Mouse (Mus musculus) embryonic facial prominence, embryonic 11.5 days (tissue): ENCODE results near the gene Vash1. TPM values are rescaled to one million over a fixed set of nuclear protein-coding genes. Genes with fewer than 3 reads are reported as not detected.

ENCODE experiments used
- ATAC-seq: fragments of 200-750 bp; cut with Nextera tagmentation; replicated peaks from 2 replicates; pipeline ENCODE4 v1.8.0; 2017; ENCODE audit warnings: low read depth; ENCODE audit not compliant: insufficient number of reproducible peaks, low FRiP score, low TSS enrichment
- DNase-seq: peaks from one replicate; pipeline ENCODE4 v3.0.0-alpha.2; 2015; ENCODE audit warnings: low spot score
- H3K27ac ChIP-seq: fragments of 300-500 bp; sonication (generic); replicated peaks from 2 replicates; pipeline ENCODE4 v1.5.1; 2014; ENCODE audit warnings: mild to moderate bottlenecking, low read depth, low read length, control low read depth
- H3K27me3 ChIP-seq: fragments of 300-500 bp; sonication (generic); 2 replicates; pipeline ENCODE4 v1.6.1; 2014; ENCODE audit warnings: mild to moderate bottlenecking, low read length, moderate library complexity, mixed read lengths; ENCODE audit not compliant: control insufficient read depth, insufficient read depth
- H3K36me3 ChIP-seq: fragments of 300-500 bp; sonication (generic); replicated peaks from 2 replicates; pipeline ENCODE4 v1.6.1; 2014; ENCODE audit warnings: low read depth, mild to moderate bottlenecking, low read length, moderate library complexity, mixed read lengths; ENCODE audit not compliant: control insufficient read depth, insufficient read depth
- H3K4me1 ChIP-seq: fragments of 300-500 bp; sonication (generic); 2 replicates; pipeline ENCODE4 v1.6.1; 2014; ENCODE audit warnings: low read length, mixed read lengths; ENCODE audit not compliant: control insufficient read depth, insufficient read depth
- H3K4me2 ChIP-seq: fragments of 300-500 bp; sonication (generic); 2 replicates; pipeline ENCODE4 v1.6.1; 2014; ENCODE audit warnings: low read depth, mild to moderate bottlenecking, control low read depth, low read length, moderate library complexity
- H3K4me3 ChIP-seq: fragments of 300-500 bp; sonication (generic); 2 replicates; pipeline ENCODE4 v1.5.1; 2014; ENCODE audit warnings: low read depth, low read length, control low read depth
- H3K9ac ChIP-seq: fragments of 300-500 bp; sonication (generic); replicated peaks from 2 replicates; pipeline ENCODE4 v1.6.1; 2014; ENCODE audit warnings: mild to moderate bottlenecking, control low read depth, low read length
- H3K9me3 ChIP-seq: fragments of 300-500 bp; sonication (generic); replicated peaks from 2 replicates; pipeline ENCODE4 v1.6.1; 2016; ENCODE audit warnings: mild to moderate bottlenecking, low read length, inconsistent platforms, mixed read lengths; ENCODE audit not compliant: control insufficient read depth
- WGBS: fragments of 180-500 bp; shearing (Covaris S2); extraction: QIAGEN DNeasy Blood & Tissue Kit; methylation state at CpG from one replicate; pipeline ENCODE4 v1.1.7; 2014; 5-methylcytosine and 5-hydroxymethylcytosine counted together
- polyA plus RNA-seq: library from polyadenylated mRNA; unstranded; fragments of >200 nt; fragmentation: Nextera tagmentation; extraction: Ambion mirVana; gene quantifications from 2 replicates; pipeline ENCODE4 v1.2.1, GENCODE M21; 2014

Vash1 gene
- polyA plus RNA-seq, result 10.4 and 12.3 TPM in 2 replicates

DNA sequence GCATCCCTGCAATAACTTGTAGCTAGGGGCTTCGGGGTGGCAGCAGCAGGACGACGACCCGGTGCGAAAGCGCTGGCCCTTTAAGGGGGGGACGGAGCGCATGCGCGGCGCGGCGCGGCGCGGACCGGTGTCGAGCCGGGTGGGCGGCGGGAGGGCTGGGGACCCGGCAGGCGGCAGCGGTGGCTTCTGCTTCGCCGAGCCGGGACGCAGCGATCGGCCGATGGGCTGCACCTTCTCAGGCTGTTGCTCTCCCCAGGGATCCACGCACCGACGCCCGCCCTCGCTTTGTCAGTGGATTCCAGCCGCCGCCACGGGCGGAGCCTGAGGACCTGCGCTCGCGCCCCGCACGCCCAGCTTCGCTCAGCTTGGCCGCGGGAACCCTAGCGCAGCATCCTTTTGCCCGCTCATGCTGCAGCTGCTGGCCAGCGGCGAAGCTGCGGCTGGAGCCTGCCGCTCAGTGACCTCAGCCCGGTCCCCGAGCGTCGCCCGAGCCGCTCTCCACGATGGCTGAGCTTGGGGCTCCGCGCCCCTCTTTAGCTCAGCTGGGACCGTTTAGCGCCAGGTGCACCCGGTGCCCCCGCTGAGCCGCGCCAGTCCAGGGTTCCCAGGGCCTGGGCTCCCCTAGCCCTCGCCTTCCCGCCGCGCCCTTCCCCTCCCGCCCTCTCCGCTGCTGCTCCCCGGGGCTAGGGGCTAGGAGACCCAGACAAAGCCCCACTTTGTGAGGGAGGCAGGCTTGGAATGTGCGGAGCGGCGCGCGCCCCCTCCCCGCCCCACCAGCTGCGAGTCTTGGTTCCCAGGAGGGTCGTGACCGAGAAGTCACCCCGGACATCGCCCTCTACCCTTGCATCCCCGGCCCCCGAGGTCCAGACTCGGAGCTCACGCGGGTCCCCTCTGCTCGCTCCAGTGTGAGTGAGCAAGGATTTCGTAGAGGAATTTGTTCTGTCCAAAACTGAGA, at the start of gene Vash1:
Gene Vash1, plus strand, starts transcription at position 110 of the 955 bp plus-strand sequence.
- under 1% methylated on average over 77 of the region's 94 CpGs for WGBS
- no peaks in the 10 kb centered on the region; the same call in 1 of the 2 replicates for H3K9me3 ChIP-seq
- H3K4me1 ChIP-seq, result no peaks in the 10 kb centered on the region
- peak within 1 kb of the TSS; percentile 82 for H3K4me3 ChIP-seq
- ATAC-seq (peak; percentile 78), DNase-seq (peak; percentile 86)
- no peaks in the 10 kb centered on the region for H3K27me3 ChIP-seq
- no peaks in the 10 kb centered on the region for H3K36me3 ChIP-seq
- H3K4me2 ChIP-seq, result peak within 1 kb of the TSS; percentile 98
- H3K27ac ChIP-seq, result peak within 1 kb of the TSS; percentile 89
- H3K9ac ChIP-seq, result peak within 1 kb of the TSS; percentile 91

GRCm38 (mm10) chr12:86628783-86629172, 49.7 kb upstream of the Vash1 start:
- DNase-seq (no peak), ATAC-seq (no peak)
- H3K9me3 ChIP-seq, result no peaks in the 10 kb centered on the region
- no peak overlapping the region for H3K27ac ChIP-seq
- no peak overlapping the region for H3K4me3 ChIP-seq
- H3K36me3 ChIP-seq, result no peaks in the 10 kb centered on the region
- H3K27me3 ChIP-seq, result no peaks in the 10 kb centered on the region
- WGBS, result 73% methylated on average over 6 of the region's 6 CpGs
- no peak overlapping the region for H3K4me2 ChIP-seq
- H3K9ac ChIP-seq, result no peak overlapping the region
- H3K4me1 ChIP-seq, result no peaks in the 10 kb centered on the region

DNA sequence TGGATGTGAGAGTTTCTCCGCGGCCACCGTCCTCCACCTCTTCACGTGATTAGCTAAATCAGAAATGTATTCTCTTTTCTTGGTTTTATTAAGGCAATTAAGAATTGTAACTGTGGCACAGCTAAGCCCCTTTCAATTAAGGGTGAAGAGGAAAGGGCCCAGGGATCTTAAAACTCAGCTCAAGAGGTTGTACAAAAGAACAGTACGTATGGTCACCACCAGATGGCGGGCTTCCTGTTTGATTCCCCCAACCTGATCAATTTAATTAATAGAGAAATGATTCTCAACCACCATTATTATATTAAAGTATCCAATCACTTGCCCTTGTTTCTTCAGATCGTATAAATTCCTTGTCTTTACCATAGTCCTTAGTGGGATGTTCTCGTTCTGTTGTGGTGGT, 36.7 kb upstream of the Vash1 start:
- peak; percentile 59 for DNase-seq
- H3K4me2 ChIP-seq, result no peak overlapping the region
- WGBS, result 44% methylated on average over 8 of the region's 8 CpGs

DNA sequence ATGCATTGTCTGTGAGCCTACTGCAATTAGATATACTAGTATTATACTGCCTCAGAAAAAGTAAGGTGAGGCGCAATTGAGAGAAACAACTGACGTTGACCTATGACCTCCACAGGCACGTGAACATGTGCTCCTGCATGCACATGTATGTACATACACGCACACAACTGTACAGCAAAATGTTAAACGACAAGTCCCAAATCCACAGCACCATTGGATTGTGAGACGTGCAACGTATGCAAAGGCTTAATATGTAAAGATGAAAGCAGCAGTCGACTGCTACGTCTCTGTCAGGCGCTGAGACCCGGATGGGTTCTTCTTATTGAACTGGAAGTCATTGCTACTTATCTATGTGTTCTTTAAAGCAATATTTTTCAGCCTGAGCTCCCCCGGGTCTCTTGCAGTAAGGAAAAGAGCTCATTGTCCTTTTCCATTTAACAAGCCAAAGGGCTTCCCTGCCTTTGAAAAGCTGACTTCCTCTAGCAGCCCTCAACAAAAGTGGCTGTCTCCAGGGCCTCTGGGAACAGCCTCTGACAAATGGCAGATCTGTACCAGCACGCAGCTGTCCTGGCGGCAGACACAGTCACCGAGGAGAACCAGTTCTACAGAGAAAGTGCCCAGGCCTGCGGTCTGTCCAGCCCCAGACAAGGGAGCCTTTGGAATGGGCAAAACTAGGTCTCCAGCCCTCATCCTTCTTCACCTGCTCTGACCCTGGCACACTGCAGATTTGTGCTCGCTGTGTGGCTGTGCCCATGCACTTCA, 33.8 kb upstream of the Vash1 start:
- H3K27me3 ChIP-seq, result no peaks in the 10 kb centered on the region
- ATAC-seq (peak; percentile 26; the same call in 1 of the 2 replicates), DNase-seq (peak; percentile 30)
- no peak overlapping the region for H3K4me3 ChIP-seq
- no peaks in the 10 kb centered on the region for H3K4me1 ChIP-seq
- H3K4me2 ChIP-seq, result no peak overlapping the region
- H3K27ac ChIP-seq, result no peak overlapping the region
- no peak overlapping the region for H3K9ac ChIP-seq
- H3K9me3 ChIP-seq, result no peaks in the 10 kb centered on the region
- no peaks in the 10 kb centered on the region for H3K36me3 ChIP-seq
- WGBS, result 65% methylated on average over 17 of the region's 17 CpGs

More for the DNA sequence above, 36.7 kb upstream of the Vash1 start:
- Histone ChIP-seq H3K36me3 (no peaks in the 10 kb centered on the region), H3K27me3 (no peaks in the 10 kb centered on the region), H3K27ac (no peak overlapping the region), H3K4me1 (no peaks in the 10 kb centered on the region), H3K9ac (no peak overlapping the region), H3K9me3 (no peaks in the 10 kb centered on the region), H3K4me3 (no peak overlapping the region)
- no peak for ATAC-seq

- Histone ChIP-seq H3K27me3 (no peaks in the 10 kb centered on the region), H3K27ac (no peak overlapping the region), H3K4me3 (no peak overlapping the region), H3K36me3 (no peaks in the 10 kb centered on the region), H3K9me3 (no peaks in the 10 kb centered on the region), H3K4me1 (no peaks in the 10 kb centered on the region), H3K4me2 (no peak overlapping the region), H3K9ac (no peak overlapping the region)
- DNase-seq (no peak), ATAC-seq (no peak)
- WGBS, result 85% methylated on average over 5 of the region's 5 CpGs
Observed at GRCm38 (mm10) chr12:86645494-86645893, 33.0 kb upstream of the Vash1 start.

- WGBS, result 28% methylated on average over 9 of the region's 9 CpGs
- Histone ChIP-seq H3K27me3 (no peaks in the 10 kb centered on the region), H3K4me1 (no peaks in the 10 kb centered on the region), H3K36me3 (no peaks in the 10 kb centered on the region), H3K9me3 (no peaks in the 10 kb centered on the region), H3K4me2 (no peak overlapping the region), H3K27ac (no peak overlapping the region), H3K9ac (no peak overlapping the region), H3K4me3 (no peak overlapping the region)
- peak; percentile 12 for DNase-seq
- no peak for ATAC-seq
Observed at GRCm38 (mm10) chr12:86646831-86647230, 31.7 kb upstream of the Vash1 start.

- no peak overlapping the region for H3K4me3 ChIP-seq
- no peaks in the 10 kb centered on the region for H3K27me3 ChIP-seq
- WGBS, result 22% methylated on average over 9 of the region's 9 CpGs
- no peak overlapping the region for H3K4me2 ChIP-seq
- H3K27ac ChIP-seq, result no peak overlapping the region
- DNase-seq (peak; percentile 68), ATAC-seq (no peak)
- no peaks in the 10 kb centered on the region for H3K9me3 ChIP-seq
- no peaks in the 10 kb centered on the region for H3K4me1 ChIP-seq
- no peak overlapping the region for H3K9ac ChIP-seq
- H3K36me3 ChIP-seq, result no peaks in the 10 kb centered on the region
Observed at GRCm38 (mm10) chr12:86647279-86647678, 31.2 kb upstream of the Vash1 start.
